Mouse (Mus musculus) liver, adult 2 months (tissue): Measurements from ENCODE around the gene Smoc2. TPM values are rescaled to one million over a fixed set of nuclear protein-coding genes. Genes with fewer than 3 reads are reported as not detected.
A peak's percentile ranks its signal among the peaks of the same experiment; 100 is the strongest.

Source experiments
- DNase-seq: peaks from one replicate; pipeline ENCODE4 v3.0.0-alpha.2; 2011; ENCODE audit warnings: low read depth, low spot score; ENCODE audit errors: extremely low read depth
- H3K27ac ChIP-seq: fragments of 200-500 bp; replicated peaks from 2 replicates; pipeline ENCODE4 v1.5.1; 2012; ENCODE audit warnings: low read depth, mild to moderate bottlenecking, control low read depth, inconsistent platforms, low read length; ENCODE audit not compliant: insufficient read depth
- H3K27me3 ChIP-seq: fragments of 200-500 bp; 2 replicates; pipeline ENCODE4 v1.6.1; 2012; ENCODE audit warnings: mild to moderate bottlenecking, moderate library complexity, low read length, inconsistent platforms; ENCODE audit not compliant: control insufficient read depth, insufficient read depth
- H3K36me3 ChIP-seq: fragments of 200-500 bp; 2 replicates; pipeline ENCODE4 v1.6.1; 2012; ENCODE audit warnings: low read length, inconsistent platforms; ENCODE audit not compliant: control insufficient read depth, insufficient read depth
- H3K4me1 ChIP-seq: fragments of 200-500 bp; 2 replicates; pipeline ENCODE4 v1.6.1; 2011; ENCODE audit warnings: low read length; ENCODE audit not compliant: control insufficient read depth, insufficient read depth
- H3K4me3 ChIP-seq: fragments of 200-500 bp; 2 replicates; pipeline ENCODE4 v1.5.1; 2011; ENCODE audit warnings: low read depth, mild to moderate bottlenecking, control low read depth, low read length, moderate library complexity; ENCODE audit not compliant: insufficient read depth
- H3K79me2 ChIP-seq: fragments of 200-500 bp; 2 replicates; pipeline ENCODE4 v1.6.1; 2012; ENCODE audit warnings: inconsistent platforms, mild to moderate bottlenecking, low read length, moderate library complexity; ENCODE audit not compliant: control insufficient read depth, insufficient read depth
- H3K9ac ChIP-seq: fragments of 200-500 bp; 2 replicates; pipeline ENCODE4 v1.6.1; 2012; ENCODE audit warnings: low read depth, mild to moderate bottlenecking, control low read depth, inconsistent platforms, low read length
- CTCF ChIP-seq: fragments of 200-500 bp; IDR thresholded peaks from 2 replicates; pipeline ENCODE4 v1.5.1; 2011; ENCODE audit warnings: low read depth, low read length, control low read depth
- POLR2A ChIP-seq: fragments of 200-500 bp; IDR thresholded peaks from 2 replicates; pipeline ENCODE4 v1.6.1; 2011; ENCODE audit warnings: low read length, control low read depth; ENCODE audit not compliant: insufficient read depth; ENCODE audit errors: extremely low read depth
- WGBS: fragments of 180-500 bp; shearing (Covaris S2); methylation state at CpG from one replicate; pipeline ENCODE4 v1.1.7; 2018; 5-methylcytosine and 5-hydroxymethylcytosine counted together
- polyA plus RNA-seq: library from polyadenylated mRNA; depleted of rRNA; stranded (reverse); fragments of >200 nt; gene quantifications from 2 replicates; pipeline ENCODE4 v1.2.3, GENCODE M21; 2012
- total RNA-seq: library from RNA; depleted of rRNA; stranded (reverse); fragments of >200 nt; gene quantifications from 2 replicates; pipeline ENCODE4 v1.2.3, GENCODE M21; 2014

The Smoc2 gene
- total and polyA plus RNA-seq, 2 experiments = 3.6 to 3.9 TPM

GRCm38 (mm10) chr17:14384980-14385379, 105.7 kb downstream of the Smoc2 start:
- Histone ChIP-seq H3K4me3 (no peak overlapping the region), H3K9ac (no peak overlapping the region), H3K27ac (no peak overlapping the region), H3K79me2 (no peaks in the 10 kb centered on the region), H3K27me3 (no peaks in the 10 kb centered on the region), H3K4me1 (no peaks in the 10 kb centered on the region), H3K36me3 (no peaks in the 10 kb centered on the region)
- DNase-seq = no peak
- 82% methylated on average over 6 of the region's 6 CpGs for WGBS
- TF ChIP-seq POLR2A (no peak), CTCF (no peak)

GRCm38 (mm10) chr17:14387261-14387660, 108.0 kb downstream of the Smoc2 start:
- 77% methylated on average over 6 of the region's 6 CpGs for WGBS
- Histone ChIP-seq H3K36me3 (no peaks in the 10 kb centered on the region), H3K27ac (no peak overlapping the region), H3K9ac (no peak overlapping the region), H3K27me3 (no peaks in the 10 kb centered on the region), H3K4me3 (no peak overlapping the region), H3K4me1 (no peaks in the 10 kb centered on the region), H3K79me2 (no peaks in the 10 kb centered on the region)
- DNase-seq = no peak
- TF ChIP-seq POLR2A (no peak), CTCF (no peak)

- 86% methylated on average over 2 of the region's 2 CpGs for WGBS
Measured at GRCm38 (mm10) chr17:14392443-14392842, 113.1 kb downstream of the Smoc2 start.

GRCm38 (mm10) chr17:14394861-14395260, 115.6 kb downstream of the Smoc2 start:
- H3K4me3 ChIP-seq = no peak overlapping the region
- H3K79me2 ChIP-seq = no peaks in the 10 kb centered on the region
- H3K4me1 ChIP-seq = peaks cover 12% of the 10 kb centered on the region
- H3K27ac ChIP-seq = no peak overlapping the region
- 86% methylated on average over 5 of the region's 5 CpGs for WGBS
- no peaks in the 10 kb centered on the region for H3K27me3 ChIP-seq
- H3K9ac ChIP-seq = no peak overlapping the region
- DNase-seq = peak; percentile 6
- H3K36me3 ChIP-seq = no peaks in the 10 kb centered on the region
- no peak for TF ChIP-seq CTCF
- no peak for TF ChIP-seq POLR2A

More at GRCm38 (mm10) chr17:14392443-14392842, 113.1 kb downstream of the Smoc2 start:
- Histone ChIP-seq H3K36me3 (no peaks in the 10 kb centered on the region), H3K27me3 (no peaks in the 10 kb centered on the region), H3K79me2 (no peaks in the 10 kb centered on the region), H3K27ac (no peak overlapping the region), H3K4me3 (no peak overlapping the region), H3K9ac (no peak overlapping the region), H3K4me1 (no peaks in the 10 kb centered on the region)
- no peak for DNase-seq
- TF ChIP-seq CTCF (no peak), POLR2A (no peak)

- H3K36me3 ChIP-seq = no peaks in the 10 kb centered on the region
- H3K27ac ChIP-seq = no peak overlapping the region
- DNase-seq = peak; percentile 18
- H3K79me2 ChIP-seq = no peaks in the 10 kb centered on the region
- no peaks in the 10 kb centered on the region for H3K27me3 ChIP-seq
- H3K4me1 ChIP-seq = peaks cover 12% of the 10 kb centered on the region
- H3K4me3 ChIP-seq = no peak overlapping the region
- no peak overlapping the region for H3K9ac ChIP-seq
- WGBS = 77% methylated on average over 5 of the region's 5 CpGs
- TF ChIP-seq CTCF (no peak), POLR2A (no peak)
Measured at GRCm38 (mm10) chr17:14397456-14397855, 118.2 kb downstream of the Smoc2 start.

- no peaks in the 10 kb centered on the region for H3K27me3 ChIP-seq
- DNase-seq = peak; percentile 71
- H3K4me1 ChIP-seq = peaks cover 12% of the 10 kb centered on the region
- H3K27ac ChIP-seq = no peak overlapping the region
- H3K36me3 ChIP-seq = no peaks in the 10 kb centered on the region
- TF ChIP-seq CTCF (no peak), POLR2A (no peak)
- no peak overlapping the region for H3K9ac ChIP-seq
- no peak overlapping the region for H3K4me3 ChIP-seq
- no peaks in the 10 kb centered on the region for H3K79me2 ChIP-seq
- WGBS = 22% methylated on average over 8 of the region's 8 CpGs
Measured at GRCm38 (mm10) chr17:14398650-14399424, 119.5 kb downstream of the Smoc2 start.
